Mouse (Mus musculus): ENCODE data around the gene Lmtk3. TPM values are rescaled to one million over a fixed set of nuclear protein-coding genes. Genes with fewer than 3 reads are reported as not detected.

Gene Lmtk3
- polyA plus RNA-seq, 1 experiment, result 0.11 TPM

GRCm38 (mm10) chr7:45813787-45814779, 30.5 kb downstream of the Lmtk3 start, which contains the start of gene Cyth2:
TSS of gene Cyth2 (minus strand) at chr7:45814581.
- Histone ChIP-seq H3K36me3 (ENCODE audit: control insufficient read depth, insufficient read depth) (peaks cover 23% of the 10 kb centered on the region), H3K4me3 (peak within 1 kb of the TSS; percentile 70), H3K27me3 (ENCODE audit: control insufficient read depth, insufficient read depth, insufficient read length) (no peaks in the 10 kb centered on the region), H3K4me2 (ENCODE audit: low read depth) (peak within 1 kb of the TSS; percentile 91), H3ac (ENCODE audit: control insufficient read depth, insufficient read length) (peak within 1 kb of the TSS; percentile 83), H3K79me2 (ENCODE audit: control insufficient read depth, insufficient read depth) (peaks cover 19% of the 10 kb centered on the region)
- TF ChIP-seq POLR2A (IDR thresholded peaks at IDR 0.05; ENCODE audit: insufficient read length, low read depth) (peak; percentile 70), POLR2AphosphoS2 (IDR thresholded peaks at IDR 0.05; ENCODE audit: insufficient read length, low read depth) (peak; percentile 67), E2F4 (IDR thresholded peaks at IDR 0.05; ENCODE audit: insufficient read depth) (no peak), MYOG (IDR thresholded peaks at IDR 0.05; ENCODE audit: control insufficient read depth in 1 of 3, insufficient read depth in 1 of 3, insufficient read length in 2 of 3, low read depth in 2 of 3) (no peak), TCF3 (IDR thresholded peaks at IDR 0.05; ENCODE audit: insufficient read length, low read depth) (no peak), MAX (IDR thresholded peaks at IDR 0.05; ENCODE audit: low read depth) (no peak), MYOD1 (IDR thresholded peaks at IDR 0.05; ENCODE audit: control insufficient read depth in 1 of 3, insufficient read length in 2 of 3, low read depth in 2 of 3) (no peak), USF1 (IDR thresholded peaks at IDR 0.05; ENCODE audit: low read depth) (no peak), REST (IDR thresholded peaks at IDR 0.05; ENCODE audit: insufficient read depth, insufficient read length) (no peak)

GRCm38 (mm10) chr7:45814841-45815240, 31.3 kb downstream of the Lmtk3 start:
- H3K79me2 ChIP-seq (ENCODE audit: control insufficient read depth, insufficient read depth), result peaks cover 19% of the 10 kb centered on the region
- no peak overlapping the region for H3ac ChIP-seq (ENCODE audit: control insufficient read depth, insufficient read length)
- H3K4me3 ChIP-seq, result peak overlapping the region; percentile 70
- H3K4me2 ChIP-seq (ENCODE audit: low read depth), result peak overlapping the region; percentile 91
- TF ChIP-seq SRF (IDR thresholded peaks at IDR 0.05; ENCODE audit: control insufficient read depth, insufficient read length, low read depth) (no peak), CEBPB (IDR thresholded peaks at IDR 0.05; ENCODE audit: insufficient read depth, poor library complexity, severe bottlenecking) (no peak), REST (IDR thresholded peaks at IDR 0.05; ENCODE audit: insufficient read depth, insufficient read length) (no peak), TCF12 (IDR thresholded peaks at IDR 0.05; ENCODE audit: insufficient read depth, poor library complexity, severe bottlenecking) (no peak), USF1 (IDR thresholded peaks at IDR 0.05; ENCODE audit: low read depth) (no peak), E2F4 (IDR thresholded peaks at IDR 0.05; ENCODE audit: insufficient read depth) (no peak), MYOD1 (IDR thresholded peaks at IDR 0.05; ENCODE audit: control insufficient read depth in 1 of 3, insufficient read length in 2 of 3, low read depth in 2 of 3) (no peak), POLR2A (IDR thresholded peaks at IDR 0.05; ENCODE audit: insufficient read length, low read depth) (no peak), MAX (IDR thresholded peaks at IDR 0.05; ENCODE audit: low read depth) (no peak), MYOG (IDR thresholded peaks at IDR 0.05; ENCODE audit: control insufficient read depth in 1 of 3, insufficient read depth in 1 of 3, insufficient read length in 2 of 3, low read depth in 2 of 3) (no peak), TCF3 (IDR thresholded peaks at IDR 0.05; ENCODE audit: insufficient read length, low read depth) (no peak), POLR2AphosphoS2 (IDR thresholded peaks at IDR 0.05; ENCODE audit: insufficient read length, low read depth) (no peak)
- no peaks in the 10 kb centered on the region for H3K27me3 ChIP-seq (ENCODE audit: control insufficient read depth, insufficient read depth, insufficient read length)
- peaks cover 21% of the 10 kb centered on the region for H3K36me3 ChIP-seq (ENCODE audit: control insufficient read depth, insufficient read depth)

- Histone ChIP-seq H3K36me3 (ENCODE audit: control insufficient read depth, insufficient read depth) (peaks cover 15% of the 10 kb centered on the region), H3K27me3 (ENCODE audit: control insufficient read depth, insufficient read depth, insufficient read length) (no peaks in the 10 kb centered on the region), H3ac (ENCODE audit: control insufficient read depth, insufficient read length) (no peak overlapping the region), H3K79me2 (ENCODE audit: control insufficient read depth, insufficient read depth) (peaks cover 19% of the 10 kb centered on the region), H3K4me3 (no peak overlapping the region), H3K4me2 (ENCODE audit: low read depth) (no peak overlapping the region)
- TF ChIP-seq POLR2AphosphoS2 (IDR thresholded peaks at IDR 0.05; ENCODE audit: insufficient read length, low read depth) (no peak), USF1 (IDR thresholded peaks at IDR 0.05; ENCODE audit: low read depth) (no peak), MYOD1 (IDR thresholded peaks at IDR 0.05; ENCODE audit: control insufficient read depth in 1 of 3, insufficient read length in 2 of 3, low read depth in 2 of 3) (no peak), TCF12 (IDR thresholded peaks at IDR 0.05; ENCODE audit: insufficient read depth, poor library complexity, severe bottlenecking) (no peak), MYOG (IDR thresholded peaks at IDR 0.05; ENCODE audit: control insufficient read depth in 1 of 3, insufficient read depth in 1 of 3, insufficient read length in 2 of 3, low read depth in 2 of 3) (no peak)
Measured at GRCm38 (mm10) chr7:45815323-45815983, 31.9 kb downstream of the Lmtk3 start.

- H3K4me2 ChIP-seq (ENCODE audit: low read depth), result no peak overlapping the region
- TF ChIP-seq POLR2AphosphoS2 (IDR thresholded peaks at IDR 0.05; ENCODE audit: insufficient read length, low read depth) (no peak), USF1 (IDR thresholded peaks at IDR 0.05; ENCODE audit: low read depth) (no peak), SRF (IDR thresholded peaks at IDR 0.05; ENCODE audit: control insufficient read depth, insufficient read length, low read depth) (no peak), MYOG (IDR thresholded peaks at IDR 0.05; ENCODE audit: control insufficient read depth in 1 of 3, insufficient read depth in 1 of 3, insufficient read length in 2 of 3, low read depth in 2 of 3) (no peak), E2F4 (IDR thresholded peaks at IDR 0.05; ENCODE audit: insufficient read depth) (no peak)
Measured at GRCm38 (mm10) chr7:45815984-45816351, 32.4 kb downstream of the Lmtk3 start.

More at GRCm38 (mm10) chr7:45815984-45816351, 32.4 kb downstream of the Lmtk3 start:
- no peak overlapping the region for H3K4me3 ChIP-seq
- H3K36me3 ChIP-seq (ENCODE audit: control insufficient read depth, insufficient read depth), result peaks cover 11% of the 10 kb centered on the region
- peaks cover 19% of the 10 kb centered on the region for H3K79me2 ChIP-seq (ENCODE audit: control insufficient read depth, insufficient read depth)
- no peak overlapping the region for H3ac ChIP-seq (ENCODE audit: control insufficient read depth, insufficient read length)
- H3K27me3 ChIP-seq (ENCODE audit: control insufficient read depth, insufficient read depth, insufficient read length), result no peaks in the 10 kb centered on the region

All from myocyte (in vitro differentiated cells).